Mouse (Mus musculus) small intestine, adult 2 months (tissue): ENCODE results near the gene Trp53rkb. TPM values are rescaled to one million over a fixed set of nuclear protein-coding genes. Genes with fewer than 3 reads are reported as not detected.

ENCODE experiments used
- H3K27ac ChIP-seq: fragments of 200-500 bp; 2 replicates; pipeline ENCODE4 v1.5.1; 2012; ENCODE audit warnings: low read depth, low read length, control low read depth, inconsistent platforms; ENCODE audit not compliant: insufficient read depth
- H3K27me3 ChIP-seq: fragments of 200-500 bp; 2 replicates; pipeline ENCODE4 v1.6.1; 2012; ENCODE audit warnings: mild to moderate bottlenecking, moderate library complexity, low read length, inconsistent platforms; ENCODE audit not compliant: control insufficient read depth, insufficient read depth
- H3K36me3 ChIP-seq: fragments of 200-500 bp; 2 replicates; pipeline ENCODE4 v1.6.1; 2012; ENCODE audit warnings: mild to moderate bottlenecking, low read length, control low read depth, inconsistent platforms; ENCODE audit not compliant: control insufficient read depth, insufficient read depth
- H3K4me1 ChIP-seq: fragments of 200-500 bp; 2 replicates; pipeline ENCODE4 v1.6.1; 2012; ENCODE audit warnings: low read length, inconsistent platforms, mixed read lengths; ENCODE audit not compliant: control insufficient read depth, insufficient read depth, insufficient read length
- H3K4me3 ChIP-seq: fragments of 200-500 bp; 2 replicates; pipeline ENCODE4 v1.5.1; 2012; ENCODE audit warnings: low read depth, mild to moderate bottlenecking, control low read depth, inconsistent platforms, low read length, moderate library complexity
- CTCF ChIP-seq: fragments of 200-500 bp; IDR thresholded peaks from 2 replicates; pipeline ENCODE4 v1.5.1; 2012; ENCODE audit warnings: low read depth, mild to moderate bottlenecking, control low read depth, inconsistent platforms, low read length, moderate library complexity, mixed read lengths; ENCODE audit not compliant: insufficient replicate concordance, insufficient read length; ENCODE audit errors: extremely low read depth
- POLR2A ChIP-seq: fragments of 200-500 bp; IDR thresholded peaks from 2 replicates; pipeline ENCODE4 v1.6.1; 2012; ENCODE audit warnings: low read depth, mild to moderate bottlenecking, control low read depth, inconsistent platforms, low read length, moderate library complexity
- WGBS: fragments of 180-500 bp; shearing (Covaris S2); methylation state at CpG from one replicate; pipeline ENCODE4 v1.1.7; 2018; 5-methylcytosine and 5-hydroxymethylcytosine counted together
- polyA plus RNA-seq: library from polyadenylated mRNA; depleted of rRNA; stranded (reverse); fragments of >200 nt; gene quantifications from 2 replicates; pipeline ENCODE4 v1.2.3, GENCODE M21; 2012

The Trp53rkb gene
- polyA plus RNA-seq, 1 experiment, result 2.8 TPM

DNA sequence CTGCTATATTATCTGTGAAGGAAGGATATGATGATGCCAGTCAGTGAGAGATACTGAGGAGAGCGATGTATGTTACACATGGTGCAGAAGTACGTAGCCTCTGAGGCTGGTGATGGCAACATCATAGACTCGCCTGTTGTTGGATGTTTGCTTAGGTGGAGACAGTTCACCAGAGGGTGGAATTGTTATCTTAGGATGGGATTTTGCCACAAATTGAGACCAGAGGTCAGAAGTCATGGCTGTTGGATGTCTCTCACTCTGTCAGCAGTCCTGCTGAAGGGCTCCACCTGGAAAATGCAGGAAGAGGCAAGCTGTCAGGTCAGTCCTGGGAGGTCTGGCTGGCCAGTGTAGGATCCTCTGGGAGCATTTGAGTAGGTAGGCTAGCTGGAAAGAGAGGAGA lies 29.1 kb downstream of the Trp53rkb start:
- peaks cover 40% of the 10 kb centered on the region for H3K4me1 ChIP-seq
- 0 out of 2 replicates have a peak, but pooled peaks cover 1% of the 10 kb centered on the region for H3K36me3 ChIP-seq
- no peaks in the 10 kb centered on the region for H3K27me3 ChIP-seq
- 69% methylated on average over 3 of the region's 3 CpGs for WGBS
- H3K4me3 ChIP-seq, result no peak overlapping the region
- TF ChIP-seq CTCF (no peak), POLR2A (no peak)
- H3K27ac ChIP-seq, result no peak overlapping the region

GRCm38 (mm10) chr2:166822119-166822826 lies 29.9 kb downstream of the Trp53rkb start:
- Histone ChIP-seq H3K4me1 (peaks cover 40% of the 10 kb centered on the region), H3K27me3 (no peaks in the 10 kb centered on the region), H3K36me3 (0 out of 2 replicates have a peak, but pooled peaks cover under 1% of the 10 kb centered on the region), H3K27ac (peak overlapping the region; percentile 51), H3K4me3 (no peak overlapping the region)
- TF ChIP-seq POLR2A (no peak), CTCF (no peak)
- 27% methylated on average over 10 of the region's 10 CpGs for WGBS

DNA sequence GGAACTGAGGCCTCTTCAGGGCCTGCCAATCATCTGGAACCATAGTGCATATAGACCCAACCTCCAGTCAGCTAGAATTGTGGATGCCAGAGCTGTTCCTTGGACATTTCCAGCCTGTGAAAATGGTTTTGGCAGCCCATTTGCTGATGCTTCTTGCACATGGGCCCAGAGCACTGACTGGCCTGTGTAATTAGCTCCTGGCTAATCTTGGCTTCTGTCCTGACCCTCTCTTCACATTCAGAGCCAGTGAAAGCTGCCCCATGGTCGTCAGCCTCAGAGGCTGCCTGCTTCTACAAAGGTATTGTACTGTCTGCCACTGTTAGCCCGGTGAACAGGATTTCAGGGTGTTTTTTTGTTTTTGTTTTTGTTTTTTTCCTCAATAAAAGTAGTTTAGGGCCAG lies 30.6 kb downstream of the Trp53rkb start:
- H3K27me3 ChIP-seq, result no peaks in the 10 kb centered on the region
- peak overlapping the region; percentile 26; the same call in 1 of the 2 replicates for H3K27ac ChIP-seq
- 58% methylated on average over 2 of the region's 2 CpGs for WGBS
- peaks cover 40% of the 10 kb centered on the region for H3K4me1 ChIP-seq
- H3K4me3 ChIP-seq, result no peak overlapping the region
- peaks cover 5% of the 10 kb centered on the region; the same call in 1 of the 2 replicates for H3K36me3 ChIP-seq
- TF ChIP-seq POLR2A (no peak), CTCF (no peak)

GRCm38 (mm10) chr2:166824386-166824785 lies 32.1 kb downstream of the Trp53rkb start:
- no peak overlapping the region for H3K27ac ChIP-seq
- H3K36me3 ChIP-seq, result peaks cover 12% of the 10 kb centered on the region; the same call in 1 of the 2 replicates
- no peak overlapping the region for H3K4me3 ChIP-seq
- 37% methylated on average over 5 of the region's 5 CpGs for WGBS
- no peak for TF ChIP-seq POLR2A
- no peak for TF ChIP-seq CTCF
- peaks cover 34% of the 10 kb centered on the region for H3K4me1 ChIP-seq
- H3K27me3 ChIP-seq, result no peaks in the 10 kb centered on the region

DNA sequence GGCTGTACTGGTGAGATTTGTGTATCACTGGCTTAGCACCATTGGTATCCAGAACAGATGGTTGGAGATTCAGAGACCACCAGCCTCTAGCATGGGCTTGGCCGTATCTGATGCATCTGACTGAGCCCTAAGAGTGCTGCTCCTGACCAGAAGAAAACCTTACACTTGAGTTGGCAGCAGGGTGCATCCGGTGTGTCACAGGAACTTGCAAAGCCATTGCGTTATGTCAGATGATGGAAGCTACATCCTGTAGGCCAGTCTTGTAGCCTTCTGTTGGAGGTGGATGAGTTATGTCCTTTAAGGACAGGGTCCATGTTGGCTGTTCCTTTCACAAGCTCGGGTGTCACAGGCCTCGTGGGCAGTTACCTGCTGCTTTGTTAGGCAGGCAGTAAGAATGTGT lies 32.7 kb downstream of the Trp53rkb start:
- Histone ChIP-seq H3K27me3 (no peaks in the 10 kb centered on the region), H3K4me1 (peaks cover 29% of the 10 kb centered on the region), H3K27ac (no peak overlapping the region), H3K4me3 (no peak overlapping the region), H3K36me3 (peaks cover 15% of the 10 kb centered on the region; the same call in 1 of the 2 replicates)
- 93% methylated on average over 5 of the region's 5 CpGs for WGBS
- TF ChIP-seq POLR2A (no peak), CTCF (no peak)

DNA sequence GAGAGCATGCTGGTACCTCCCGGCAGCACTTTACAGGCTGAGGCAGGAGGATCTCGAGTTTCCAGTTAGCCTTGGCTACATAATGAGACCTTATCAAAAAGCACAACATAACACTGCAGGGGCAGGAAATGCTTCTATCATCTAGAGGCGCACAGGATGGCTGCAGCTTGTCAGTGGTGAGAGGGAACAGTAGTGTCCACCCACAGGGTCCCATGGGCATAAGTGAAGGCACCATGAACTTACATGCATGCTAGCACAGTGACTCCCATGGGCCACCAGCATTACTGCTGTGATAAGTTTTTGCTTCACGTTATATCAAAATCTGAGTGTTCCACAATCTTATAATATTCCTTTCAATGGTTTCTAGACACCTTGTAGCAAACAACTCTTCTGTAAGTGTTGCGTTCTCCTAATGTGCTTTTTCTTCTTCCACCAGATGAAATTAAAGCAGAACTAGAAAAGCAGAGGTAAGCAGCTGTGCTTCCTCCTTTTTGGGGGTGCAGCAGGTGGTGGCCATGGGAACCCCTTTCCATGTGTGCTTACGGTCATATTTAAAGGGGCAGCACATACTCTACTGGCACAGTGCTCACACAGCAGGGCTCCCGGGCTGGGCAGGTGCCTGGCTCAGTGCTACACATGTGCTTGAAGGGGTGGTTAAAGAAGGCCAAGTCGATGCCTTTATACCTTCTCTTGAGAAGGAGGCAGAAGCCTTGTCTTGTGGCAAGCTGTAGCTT lies 34.3 kb downstream of the Trp53rkb start:
- Histone ChIP-seq H3K27ac (peak overlapping the region; percentile 33), H3K27me3 (no peaks in the 10 kb centered on the region), H3K4me3 (no peak overlapping the region), H3K36me3 (peaks cover 17% of the 10 kb centered on the region; the same call in 1 of the 2 replicates), H3K4me1 (peaks cover 19% of the 10 kb centered on the region; the same call in 1 of the 2 replicates)
- WGBS, result 86% methylated on average over 8 of the region's 8 CpGs
- TF ChIP-seq POLR2A, result no peak
- TF ChIP-seq CTCF, result no peak

- Histone ChIP-seq H3K27ac (no peak overlapping the region), H3K4me1 (peaks cover 12% of the 10 kb centered on the region; the same call in 1 of the 2 replicates), H3K27me3 (no peaks in the 10 kb centered on the region), H3K36me3 (peaks cover 24% of the 10 kb centered on the region), H3K4me3 (no peak overlapping the region)
- TF ChIP-seq POLR2A (no peak), CTCF (no peak)
- WGBS, result 87% methylated on average over 12 of the region's 12 CpGs
These were observed 36.0 kb downstream of the Trp53rkb start for GRCm38 (mm10) chr2:166828306-166828705.
